Mouse (Mus musculus): ENCODE measurements around the gene Micall2.
"Not testable (repeated sequence)": the region's sequence is repeated elsewhere in the genome, so short reads cannot be mapped to it uniquely, and the experiment has no call there.

Gene Micall2

GRCm38 (mm10) chr5:139735677-139736503 lies at the start of gene Micall2:
TSS of gene Micall2 (minus strand) at chr5:139736336.
- in situ Hi-C loops (cut with MboI, MseI) = no loop called here

GRCm38 (mm10) chr5:139781406-139781805 lies 45.3 kb upstream of the Micall2 start:
- in situ Hi-C loops (cut with MboI, MseI) = no loop called here

- in situ Hi-C loops (cut with MboI, MseI) = loop anchor here (10.0 kb wide), 1 partner anchor 1332 kb away; the partner anchor contains the start of gene Zfp157
Measured at GRCm38 (mm10) chr5:139776966-139777365, 40.8 kb upstream of the Micall2 start.

- in situ Hi-C loops (cut with MboI, MseI) = loop anchor here (10.0 kb wide), 1 partner anchor 1331 kb away; the partner anchor contains the start of gene Zfp157
Measured at GRCm38 (mm10) chr5:139775216-139775926, 39.2 kb upstream of the Micall2 start, which contains the start of gene Ints1. TSS of gene Ints1 (minus strand) at chr5:139775674.

- in situ Hi-C loops (cut with MboI, MseI) = no loop called here
Measured at GRCm38 (mm10) chr5:139768216-139768615, 32.1 kb upstream of the Micall2 start.

GRCm38 (mm10) chr5:139764296-139764695 lies 28.2 kb upstream of the Micall2 start:
- in situ Hi-C loops (cut with MboI, MseI) = no loop called here

GRCm38 (mm10) chr5:139758096-139758495 lies 22.0 kb upstream of the Micall2 start:
- in situ Hi-C loops (cut with MboI, MseI) = no loop called here

- in situ Hi-C loops (cut with MboI, MseI) = no loop called here
Measured at GRCm38 (mm10) chr5:139756586-139756985, 20.4 kb upstream of the Micall2 start.

- in situ Hi-C loops (cut with MboI, MseI) = no loop called here
Measured at GRCm38 (mm10) chr5:139756135-139756534, 20.0 kb upstream of the Micall2 start.

- in situ Hi-C loops (cut with MboI, MseI) = no loop called here
Measured at GRCm38 (mm10) chr5:139754753-139755152, 18.6 kb upstream of the Micall2 start.

- in situ Hi-C loops (cut with MboI, MseI) = no loop called here
Measured at GRCm38 (mm10) chr5:139750535-139750934, 14.4 kb upstream of the Micall2 start.

GRCm38 (mm10) chr5:139749413-139750125 lies 13.4 kb upstream of the Micall2 start:
- in situ Hi-C loops (cut with MboI, MseI) = no loop called here

GRCm38 (mm10) chr5:139745771-139746170 lies 9.6 kb upstream of the Micall2 start:
- in situ Hi-C loops (cut with MboI, MseI) = no loop called here

- in situ Hi-C loops (cut with MboI, MseI) = not testable (repeated sequence)
Measured at GRCm38 (mm10) chr5:139742640-139743039, 6.5 kb upstream of the Micall2 start.

GRCm38 (mm10) chr5:139738592-139739315 lies 2.6 kb upstream of the Micall2 start:
- in situ Hi-C loops (cut with MboI, MseI) = no loop called here

GRCm38 (mm10) chr5:139737841-139738591 lies 1.9 kb upstream of the Micall2 start:
- in situ Hi-C loops (cut with MboI, MseI) = no loop called here

- in situ Hi-C loops (cut with MboI, MseI) = no loop called here
Measured at GRCm38 (mm10) chr5:139736504-139736940, 386 bp upstream of the Micall2 start.

GRCm38 (mm10) chr5:139734746-139735145 lies 1.4 kb downstream of the Micall2 start:
- in situ Hi-C loops (cut with MboI, MseI) = no loop called here

GRCm38 (mm10) chr5:139734016-139734415 lies 2.1 kb downstream of the Micall2 start:
- in situ Hi-C loops (cut with MboI, MseI) = no loop called here

- in situ Hi-C loops (cut with MboI, MseI) = no loop called here
Measured at GRCm38 (mm10) chr5:139732634-139733107, 3.5 kb downstream of the Micall2 start.
